Mouse (Mus musculus) olfactory bulb, adult 2 months (tissue): ENCODE measurements around the gene Cdkn1c. TPM values are rescaled to one million over a fixed set of nuclear protein-coding genes. Genes with fewer than 3 reads are reported as not detected.

Source experiments
- H3K27ac ChIP-seq: fragments of 200-500 bp; 2 replicates; pipeline ENCODE4 v1.5.1; 2012; ENCODE audit warnings: low read depth, low read length; ENCODE audit not compliant: insufficient read depth
- H3K4me1 ChIP-seq: fragments of 200-500 bp; 2 replicates; pipeline ENCODE4 v1.6.1; 2012; ENCODE audit warnings: low read length; ENCODE audit not compliant: control insufficient read depth, insufficient read depth
- H3K4me3 ChIP-seq: fragments of 200-500 bp; 2 replicates; pipeline ENCODE4 v1.5.1; 2012; ENCODE audit warnings: mild to moderate bottlenecking, low read depth, low read length, moderate library complexity; ENCODE audit not compliant: insufficient read depth
- CTCF ChIP-seq: fragments of 200-500 bp; IDR thresholded peaks from 2 replicates; pipeline ENCODE4 v1.5.1; 2012; ENCODE audit warnings: low read depth, mild to moderate bottlenecking, low read length, moderate library complexity; ENCODE audit not compliant: insufficient read depth
- POLR2A ChIP-seq: fragments of 200-500 bp; IDR thresholded peaks from 2 replicates; pipeline ENCODE4 v1.6.1; 2012; ENCODE audit warnings: mild to moderate bottlenecking, low read depth, low read length, moderate library complexity; ENCODE audit not compliant: insufficient read depth
- WGBS: fragments of 180-500 bp; shearing (Covaris S2); methylation state at CpG from one replicate; pipeline ENCODE4 v1.1.7; 2018; 5-methylcytosine and 5-hydroxymethylcytosine counted together
- polyA plus RNA-seq: library from polyadenylated mRNA; stranded (reverse); fragments of >200 nt; gene quantifications from 2 replicates; pipeline ENCODE4 v1.2.4, GENCODE M21; 2012; ENCODE audit warnings: low replicate concordance; ENCODE audit not compliant: missing spikeins, insufficient read depth, insufficient read length

The Cdkn1c gene
- polyA plus RNA-seq, 1 experiment = not detected

DNA sequence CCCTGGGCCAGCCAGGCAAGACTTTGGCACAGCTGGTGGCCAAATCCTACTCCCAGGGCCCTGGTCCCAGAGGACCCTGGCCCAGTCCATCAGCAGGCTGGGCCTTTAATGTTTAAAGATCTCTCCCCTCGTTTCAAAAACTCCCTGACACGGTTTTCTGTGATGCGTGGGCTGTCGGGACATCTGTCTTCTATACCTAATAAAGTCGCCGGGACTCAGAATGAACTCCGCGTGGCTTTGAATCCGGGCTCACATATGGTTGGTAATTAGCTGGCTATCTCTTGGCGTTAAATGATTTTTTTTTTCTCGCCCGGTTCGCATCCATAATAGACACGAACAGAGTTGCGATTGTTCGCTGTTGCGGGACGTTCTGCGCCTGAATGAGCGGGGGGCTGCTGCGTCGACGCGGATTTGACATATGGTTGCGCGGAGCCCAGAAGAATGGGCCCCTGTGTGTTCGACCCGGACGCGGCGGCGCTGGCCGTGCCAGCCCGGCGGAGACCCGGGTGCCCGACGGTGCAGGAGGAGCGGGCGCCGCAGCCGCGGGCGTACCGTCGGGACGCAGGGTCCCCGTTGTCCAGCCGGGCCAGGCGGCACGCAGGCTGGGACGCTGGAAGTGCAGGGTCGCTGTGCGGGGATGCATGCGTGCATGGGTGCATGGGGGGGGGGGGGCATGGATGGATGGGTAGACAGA, 15.7 kb downstream of the Cdkn1c start:
- H3K4me3 ChIP-seq = peak overlapping the region; percentile 1; the same call in 1 of the 2 replicates
- 7% methylated on average over 55 of the region's 55 CpGs for WGBS
- H3K27ac ChIP-seq = no peak overlapping the region
- peaks cover 10% of the 10 kb centered on the region for H3K4me1 ChIP-seq
- TF ChIP-seq CTCF = no peak
- no peak for TF ChIP-seq POLR2A

DNA sequence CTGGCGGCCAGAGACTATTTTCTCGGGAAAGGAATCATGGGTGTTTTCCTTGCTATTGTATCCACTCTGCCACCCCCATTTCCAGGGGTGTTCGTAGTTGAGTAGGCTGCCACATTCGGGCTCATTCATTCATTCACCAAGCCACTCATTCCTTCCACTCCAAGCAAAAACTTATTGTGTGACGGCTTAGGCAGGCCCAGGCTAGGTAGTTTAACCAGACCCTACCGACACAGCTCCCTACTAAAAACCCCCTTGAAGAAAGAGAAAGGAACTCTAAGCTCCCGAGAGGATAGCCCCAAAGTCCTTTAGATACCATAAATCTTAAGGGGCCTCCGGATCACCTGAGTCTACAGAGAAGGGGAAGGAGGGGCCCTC, 16.3 kb downstream of the Cdkn1c start:
- TF ChIP-seq POLR2A (no peak), CTCF (no peak)
- WGBS = 56% methylated on average over 8 of the region's 8 CpGs
- Histone ChIP-seq H3K27ac (no peak overlapping the region), H3K4me1 (peaks cover 10% of the 10 kb centered on the region), H3K4me3 (no peak overlapping the region)

DNA sequence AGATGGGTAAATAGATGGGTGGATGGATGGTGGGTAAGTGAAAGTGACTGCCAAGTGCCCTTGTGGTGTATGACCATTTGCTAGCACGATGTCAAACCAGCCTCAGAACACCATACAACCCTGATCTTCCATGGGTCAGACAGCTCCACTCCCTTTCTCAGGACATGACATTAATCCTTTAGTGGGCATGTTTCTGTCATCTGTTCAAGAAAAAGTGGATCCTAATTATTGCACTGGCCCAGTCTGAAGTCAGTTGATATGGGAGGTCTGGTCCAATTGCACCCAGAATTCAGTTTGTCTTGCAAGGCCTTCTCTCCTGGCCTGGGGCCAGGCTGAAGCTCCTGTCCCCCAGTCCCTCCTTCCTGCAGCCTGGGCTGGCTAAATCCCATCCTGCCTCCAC, 21.9 kb downstream of the Cdkn1c start:
- WGBS = 70% methylated on average over 1 of the region's 1 CpGs
- Histone ChIP-seq H3K4me3 (no peak overlapping the region), H3K4me1 (peaks cover 10% of the 10 kb centered on the region), H3K27ac (no peak overlapping the region)
- TF ChIP-seq CTCF (no peak), POLR2A (no peak)

DNA sequence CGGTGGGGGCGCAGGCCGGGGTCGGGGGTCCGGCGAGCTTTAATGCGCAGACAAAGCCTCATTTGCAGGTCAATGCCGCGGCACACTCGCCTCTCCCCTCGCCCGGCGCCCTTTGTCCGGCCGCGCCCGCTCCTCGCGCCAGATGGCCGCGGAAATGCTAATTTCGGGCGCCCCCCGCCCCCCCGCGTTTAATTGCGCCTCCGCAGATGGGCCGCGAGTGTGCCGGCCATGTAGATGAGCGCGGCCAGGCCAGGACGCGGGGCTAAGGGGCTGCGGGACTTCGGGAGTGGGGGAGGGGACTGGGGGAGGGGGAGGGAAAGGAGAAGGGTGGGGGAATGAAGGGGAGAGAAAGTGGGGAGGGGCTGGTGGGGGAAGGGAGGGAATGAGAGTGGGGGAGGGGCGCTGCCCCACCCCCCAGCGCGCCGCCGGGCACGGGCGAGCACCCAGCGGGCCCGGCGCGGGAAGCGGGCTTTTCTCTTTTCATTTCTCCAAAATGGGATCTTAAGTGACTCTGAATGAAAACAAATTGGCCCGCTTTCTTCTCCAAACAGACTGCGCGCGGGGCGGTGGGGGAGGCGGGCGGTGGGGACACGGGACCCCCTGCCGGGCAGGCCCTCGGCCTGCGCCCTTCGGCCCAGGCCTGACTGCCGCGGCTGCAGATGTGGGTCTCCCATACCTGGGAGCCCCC, 22.8 kb downstream of the Cdkn1c start:
- Histone ChIP-seq H3K4me3 (peak overlapping the region; percentile 47), H3K4me1 (peaks cover 15% of the 10 kb centered on the region), H3K27ac (no peak overlapping the region)
- TF ChIP-seq POLR2A (no peak), CTCF (no peak)
- 2% methylated on average over 62 of the region's 63 CpGs for WGBS

DNA sequence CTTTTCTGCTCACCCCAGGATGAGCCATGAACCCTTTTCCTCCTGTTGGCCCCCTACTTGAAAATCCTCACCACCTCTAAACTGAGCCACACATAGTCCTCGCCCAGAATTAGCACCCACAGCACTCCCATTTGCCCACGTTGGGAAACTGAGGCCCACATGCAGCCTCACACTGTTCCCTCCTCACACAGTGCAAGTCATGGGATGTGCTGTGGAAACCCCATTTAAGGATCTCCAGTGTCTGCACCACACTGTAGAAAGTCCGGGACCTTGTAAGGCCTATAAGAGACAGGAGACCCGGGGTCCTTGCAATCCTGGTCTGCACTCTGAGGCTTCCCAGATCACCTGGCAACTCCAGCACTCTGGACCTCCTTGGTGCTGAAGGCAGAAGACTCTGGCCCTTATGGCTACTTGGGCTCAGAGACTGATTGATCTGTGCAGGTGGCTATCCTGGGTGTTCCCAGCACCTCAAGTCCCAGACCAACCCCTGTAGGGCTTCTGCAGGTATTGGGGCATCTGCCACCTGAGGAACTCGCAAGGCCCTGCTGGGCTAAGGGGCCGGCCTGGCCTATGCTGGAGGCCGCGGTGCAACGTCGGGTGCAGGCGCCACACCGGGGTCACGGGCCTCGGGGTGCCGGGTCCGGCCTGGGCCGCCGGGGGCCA, 23.5 kb downstream of the Cdkn1c start:
- WGBS = 36% methylated on average over 18 of the region's 18 CpGs
- no peak for TF ChIP-seq CTCF
- TF ChIP-seq POLR2A = no peak
- Histone ChIP-seq H3K4me1 (peaks cover 15% of the 10 kb centered on the region), H3K4me3 (peak overlapping the region; percentile 47), H3K27ac (no peak overlapping the region)

DNA sequence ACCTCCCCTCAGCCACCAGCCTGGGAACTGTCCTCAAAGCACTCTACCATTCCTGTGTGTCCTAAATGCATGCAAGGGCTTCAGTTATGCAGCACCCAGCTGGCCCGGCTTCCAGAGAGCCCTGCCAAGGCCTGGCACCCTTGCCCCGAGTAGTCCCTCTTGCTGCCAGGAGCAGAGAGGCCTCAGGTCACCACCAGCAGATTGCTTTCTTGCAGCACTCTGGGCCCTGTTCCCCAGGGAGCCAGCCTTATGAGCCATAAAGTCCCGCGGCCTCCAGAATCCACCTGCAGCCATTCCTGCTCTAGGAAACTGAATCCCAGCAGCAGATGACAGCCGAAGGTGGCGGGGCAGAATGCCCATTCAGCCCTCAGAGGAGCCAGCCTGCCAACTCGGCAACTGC, 27.5 kb downstream of the Cdkn1c start:
- no peak for TF ChIP-seq POLR2A
- no peak for TF ChIP-seq CTCF
- H3K4me1 ChIP-seq = peaks cover 13% of the 10 kb centered on the region
- no peak overlapping the region for H3K27ac ChIP-seq
- H3K4me3 ChIP-seq = no peak overlapping the region
- WGBS = 52% methylated on average over 7 of the region's 7 CpGs

DNA sequence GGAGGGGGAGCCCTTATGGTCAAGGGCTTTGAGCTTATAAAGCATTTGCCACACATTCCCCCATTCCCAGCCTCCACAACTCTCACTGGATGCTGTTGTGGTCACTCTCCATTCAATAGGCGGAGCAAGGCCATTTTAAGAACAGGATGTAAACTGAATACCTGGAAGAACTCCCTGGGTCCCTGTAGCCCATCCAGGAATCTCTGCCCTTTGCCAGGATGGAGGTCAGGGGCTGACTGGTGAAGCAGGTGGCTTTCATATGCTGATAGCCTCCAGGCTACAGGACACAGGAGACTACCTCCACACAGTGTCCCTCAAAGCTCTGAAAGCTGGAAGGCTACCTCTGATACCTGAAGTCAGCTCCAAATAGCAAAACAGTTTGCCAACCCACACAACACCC, 28.2 kb downstream of the Cdkn1c start:
- Histone ChIP-seq H3K4me1 (peaks cover 7% of the 10 kb centered on the region), H3K27ac (no peak overlapping the region), H3K4me3 (no peak overlapping the region)
- 93% methylated on average over 1 of the region's 1 CpGs for WGBS
- no peak for TF ChIP-seq POLR2A
- TF ChIP-seq CTCF = no peak

DNA sequence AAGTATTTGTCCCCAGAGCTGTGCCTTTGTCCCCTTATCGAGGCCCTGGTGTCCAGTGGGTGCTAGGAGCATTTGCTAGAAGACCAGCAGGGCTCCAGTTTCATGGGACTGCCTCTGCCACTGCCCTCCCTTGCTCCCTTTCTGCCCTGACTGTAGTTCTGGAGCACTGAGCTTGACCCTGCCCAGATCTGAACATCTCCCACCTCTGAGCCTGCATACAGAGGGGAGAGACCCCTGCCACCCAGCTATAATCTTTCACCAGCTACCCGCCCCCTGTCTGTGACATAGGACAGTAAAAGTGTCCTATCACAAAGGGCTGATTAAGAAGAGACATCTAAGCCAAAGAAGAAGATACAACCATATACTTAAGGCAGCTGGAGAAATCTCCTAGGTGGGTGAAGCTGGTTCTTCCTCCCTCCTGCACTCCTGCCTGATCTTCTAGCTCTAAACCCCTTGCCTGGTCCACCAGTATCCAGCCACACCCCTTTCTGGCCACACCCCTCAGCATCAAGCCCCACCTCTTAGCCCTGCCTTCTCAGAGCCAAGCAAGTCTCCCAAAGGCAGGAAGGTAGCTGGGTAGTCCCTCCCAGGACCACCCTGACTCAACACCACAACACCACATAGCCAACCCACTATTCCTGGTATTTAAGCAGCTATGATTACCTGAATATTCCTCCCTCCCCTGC, 31.9 kb downstream of the Cdkn1c start:
- Histone ChIP-seq H3K4me3 (no peak overlapping the region), H3K27ac (no peak overlapping the region), H3K4me1 (peaks cover 5% of the 10 kb centered on the region; the same call in 1 of the 2 replicates)
- no peak for TF ChIP-seq POLR2A
- no peak for TF ChIP-seq CTCF
- WGBS = 61% methylated on average over 2 of the region's 2 CpGs

DNA sequence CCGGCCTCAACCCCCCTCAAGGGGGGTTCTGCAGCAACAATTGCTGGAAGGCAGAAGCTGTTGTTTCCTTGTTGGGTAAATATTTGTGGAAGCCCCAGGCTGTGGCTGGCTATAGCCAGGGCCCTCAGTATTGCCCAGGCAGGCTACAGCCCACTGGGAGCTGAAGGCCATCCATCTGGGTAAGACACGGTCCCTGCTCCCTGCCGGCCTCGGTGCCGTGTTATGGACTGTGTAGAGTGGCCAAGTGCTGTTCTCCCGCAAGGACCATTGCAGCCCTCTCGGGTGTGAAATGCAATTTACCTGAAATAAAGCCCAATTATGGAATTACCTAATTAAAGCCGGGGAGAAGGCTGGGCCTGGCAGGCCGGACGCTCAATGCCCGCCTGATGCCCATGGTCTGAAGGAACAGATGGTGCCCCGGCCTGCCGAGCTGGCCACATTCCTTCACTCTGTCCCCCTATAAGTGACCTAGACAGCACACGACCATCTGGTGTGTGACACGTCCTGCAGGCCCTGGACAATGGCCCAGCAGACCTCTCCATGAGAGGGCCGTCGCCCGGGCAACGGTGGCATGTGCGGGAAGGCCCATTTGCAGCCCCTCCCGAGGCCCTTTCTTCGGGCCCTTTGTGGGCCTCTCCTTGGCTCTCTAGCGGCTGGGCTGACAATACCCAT, 32.6 kb downstream of the Cdkn1c start:
- Histone ChIP-seq H3K27ac (no peak overlapping the region), H3K4me3 (no peak overlapping the region), H3K4me1 (peaks cover 2% of the 10 kb centered on the region; the same call in 1 of the 2 replicates)
- TF ChIP-seq CTCF (no peak), POLR2A (no peak)
- WGBS = 53% methylated on average over 23 of the region's 23 CpGs
